Mouse (Mus musculus): ENCODE results near the gene Otof. TPM values are rescaled to one million over a fixed set of nuclear protein-coding genes. Genes with fewer than 3 reads are reported as not detected.

The Otof gene
- polyA plus RNA-seq (2016; fragmentation: Nextera tagmentation; extraction: Ambion mirVana), result 0.14 and 0.15 TPM in 2 replicates

DNA sequence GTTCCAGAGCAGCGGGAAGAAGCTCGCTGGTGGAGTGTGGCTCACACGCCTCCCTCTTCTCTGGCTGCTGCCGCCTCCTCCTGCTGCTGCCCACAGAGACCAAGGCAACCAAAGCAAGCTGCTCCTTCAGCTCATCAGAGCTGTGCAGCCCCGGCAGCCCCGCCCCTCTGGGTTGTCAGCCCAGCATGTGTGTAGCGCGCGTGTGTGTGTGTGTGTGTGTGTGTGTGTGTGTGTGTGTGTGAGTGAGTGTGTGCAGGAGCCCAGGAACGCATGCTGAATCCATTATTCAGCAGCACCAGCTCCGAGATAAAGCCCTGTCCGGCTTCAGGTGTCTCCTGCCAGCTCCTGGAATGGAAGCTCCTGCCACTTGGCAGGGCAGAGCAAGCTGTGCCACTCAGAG, at the start of gene Otof:
Gene Otof, minus strand, starts transcription at position 112 of the 400 bp plus-strand sequence.
- ATAC-seq (ENCODE audit: insufficient number of reproducible peaks, low FRiP score), result no peak
- peaks cover 87% of the 10 kb centered on the region for H3K27me3 ChIP-seq (replicated peaks)
- peaks cover 17% of the 10 kb centered on the region for H3K4me1 ChIP-seq (replicated peaks)
- no peak within 1 kb of the TSS for H3K9ac ChIP-seq
- H3K4me2 ChIP-seq, result peak within 1 kb of the TSS; percentile 4
- no peak within 1 kb of the TSS for H3K4me3 ChIP-seq
- H3K9me3 ChIP-seq (replicated peaks), result no peaks in the 10 kb centered on the region
- 19% methylated on average over 12 of the region's 12 CpGs for WGBS
- H3K36me3 ChIP-seq, result no peaks in the 10 kb centered on the region
- no peak within 1 kb of the TSS for H3K27ac ChIP-seq (ENCODE audit: poor library complexity, severe bottlenecking)

GRCm38 (mm10) chr5:30497299-30497698, 35.6 kb upstream of the Otof start:
- no peak overlapping the region for H3K27ac ChIP-seq (ENCODE audit: poor library complexity, severe bottlenecking)
- 65% methylated on average over 7 of the region's 7 CpGs for WGBS
- H3K36me3 ChIP-seq, result no peaks in the 10 kb centered on the region
- no peak overlapping the region for H3K4me3 ChIP-seq
- peaks cover 22% of the 10 kb centered on the region for H3K4me1 ChIP-seq (replicated peaks)
- H3K9ac ChIP-seq, result no peak overlapping the region
- H3K27me3 ChIP-seq (replicated peaks), result no peaks in the 10 kb centered on the region
- H3K9me3 ChIP-seq (replicated peaks), result no peaks in the 10 kb centered on the region
- H3K4me2 ChIP-seq, result no peak overlapping the region
- no peak for ATAC-seq (ENCODE audit: insufficient number of reproducible peaks, low FRiP score)

DNA sequence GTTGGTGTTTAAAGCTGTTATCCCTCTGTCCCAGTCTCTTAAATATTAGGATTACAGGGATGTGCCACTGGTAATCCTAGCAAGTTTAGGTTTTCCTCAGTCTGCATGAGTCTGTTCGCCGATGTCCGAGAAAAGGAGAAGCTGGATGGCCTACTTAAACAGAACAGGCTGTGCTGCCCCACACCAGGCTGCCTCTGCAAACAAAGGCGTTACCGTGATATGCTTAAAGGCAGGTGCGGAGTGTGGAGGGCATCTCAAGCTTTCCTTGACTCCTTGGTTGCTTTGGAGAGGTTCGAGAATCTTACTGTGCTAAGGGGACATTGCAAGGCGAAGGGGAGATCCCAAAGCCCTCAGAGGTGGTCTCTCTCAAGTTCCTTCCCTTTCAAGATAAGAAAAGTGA, 35.1 kb upstream of the Otof start:
- 79% methylated on average over 8 of the region's 8 CpGs for WGBS
- H3K27ac ChIP-seq (ENCODE audit: poor library complexity, severe bottlenecking), result no peak overlapping the region

DNA sequence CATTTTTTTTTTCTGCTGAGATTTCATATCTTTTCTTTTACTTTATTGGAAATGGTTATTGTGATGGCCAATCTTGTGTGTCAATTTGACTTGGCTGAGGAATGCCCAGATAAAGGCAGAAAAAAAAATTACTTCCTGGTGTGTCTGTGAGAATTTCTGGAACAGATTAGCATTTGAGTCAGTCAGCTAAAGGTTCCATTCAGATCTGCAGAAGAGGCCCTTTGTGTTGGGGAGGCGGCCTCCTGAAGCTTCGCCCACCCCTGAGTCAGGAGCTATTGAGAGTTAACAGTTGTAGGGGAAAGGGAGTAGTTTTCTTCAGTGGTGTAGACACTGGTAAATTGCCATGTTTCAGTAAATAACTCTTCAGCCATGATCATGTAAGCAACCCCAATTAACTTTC, 33.6 kb upstream of the Otof start:
- Histone ChIP-seq H3K9ac (no peak overlapping the region), H3K27me3 (replicated peaks) (no peaks in the 10 kb centered on the region), H3K4me3 (no peak overlapping the region), H3K4me1 (replicated peaks) (peaks cover 22% of the 10 kb centered on the region), H3K4me2 (no peak overlapping the region), H3K9me3 (replicated peaks) (no peaks in the 10 kb centered on the region), H3K36me3 (no peaks in the 10 kb centered on the region), H3K27ac (ENCODE audit: poor library complexity, severe bottlenecking) (no peak overlapping the region)
- no peak for ATAC-seq (ENCODE audit: insufficient number of reproducible peaks, low FRiP score)
- 64% methylated on average over 2 of the region's 2 CpGs for WGBS

More for the DNA sequence above, 35.1 kb upstream of the Otof start:
- Histone ChIP-seq H3K27me3 (replicated peaks) (no peaks in the 10 kb centered on the region), H3K4me1 (replicated peaks) (peaks cover 22% of the 10 kb centered on the region), H3K4me2 (no peak overlapping the region), H3K9me3 (replicated peaks) (no peaks in the 10 kb centered on the region), H3K9ac (no peak overlapping the region; the same call in 1 of the 2 replicates), H3K36me3 (no peaks in the 10 kb centered on the region), H3K4me3 (no peak overlapping the region)
- ATAC-seq (ENCODE audit: insufficient number of reproducible peaks, low FRiP score), result no peak

DNA sequence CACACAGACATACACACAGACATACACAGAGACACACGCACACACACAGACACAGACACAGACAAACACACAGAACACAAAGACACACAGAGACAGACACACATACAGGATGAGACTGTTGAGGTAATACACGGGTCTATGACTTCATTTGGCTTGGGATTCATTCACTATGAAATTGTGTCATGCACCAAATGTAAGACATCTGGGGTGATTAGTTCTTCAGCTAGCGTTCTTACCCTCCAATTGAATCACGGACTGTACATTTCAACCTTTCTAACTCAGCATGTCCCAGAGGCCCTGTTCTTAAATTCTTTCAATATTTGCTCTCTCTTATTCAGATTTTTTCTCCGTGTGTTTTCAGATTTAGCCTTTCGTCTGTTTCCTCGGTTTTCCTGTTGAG, 32.9 kb upstream of the Otof start:
- no peak overlapping the region for H3K27ac ChIP-seq (ENCODE audit: poor library complexity, severe bottlenecking)
- H3K27me3 ChIP-seq (replicated peaks), result no peaks in the 10 kb centered on the region
- 83% methylated on average over 7 of the region's 7 CpGs for WGBS
- H3K4me1 ChIP-seq (replicated peaks), result peaks cover 19% of the 10 kb centered on the region
- H3K4me3 ChIP-seq, result no peak overlapping the region
- no peaks in the 10 kb centered on the region for H3K36me3 ChIP-seq
- no peak overlapping the region for H3K4me2 ChIP-seq
- no peak overlapping the region for H3K9ac ChIP-seq
- H3K9me3 ChIP-seq (replicated peaks), result no peaks in the 10 kb centered on the region
- no peak for ATAC-seq (ENCODE audit: insufficient number of reproducible peaks, low FRiP score)

DNA sequence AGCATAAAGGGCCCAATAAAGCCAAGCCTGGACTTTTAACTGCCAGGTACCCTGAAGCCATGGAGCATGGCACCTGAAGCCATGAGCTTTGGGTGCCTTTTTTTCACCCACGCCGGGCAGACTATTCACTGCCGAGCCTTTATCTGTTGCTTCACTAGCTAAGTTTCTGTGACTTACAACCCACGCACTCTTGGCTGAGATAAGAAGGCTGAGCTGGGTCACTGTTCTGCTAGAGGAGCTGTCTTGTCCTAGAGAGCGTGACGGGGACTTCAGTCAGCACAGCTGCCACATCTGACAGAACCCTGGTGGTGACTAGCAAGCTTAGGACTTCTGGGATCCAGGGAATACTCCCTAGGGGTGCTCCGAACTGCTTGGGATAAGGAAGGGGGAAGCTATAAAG, 32.0 kb upstream of the Otof start:
- H3K9me3 ChIP-seq (replicated peaks), result no peaks in the 10 kb centered on the region
- no peak overlapping the region for H3K4me3 ChIP-seq
- H3K9ac ChIP-seq, result no peak overlapping the region
- H3K4me1 ChIP-seq (replicated peaks), result peaks cover 17% of the 10 kb centered on the region
- H3K4me2 ChIP-seq, result no peak overlapping the region
- no peaks in the 10 kb centered on the region for H3K36me3 ChIP-seq
- no peaks in the 10 kb centered on the region for H3K27me3 ChIP-seq (replicated peaks)
- 18% methylated on average over 7 of the region's 7 CpGs for WGBS
- no peak for ATAC-seq (ENCODE audit: insufficient number of reproducible peaks, low FRiP score)
- H3K27ac ChIP-seq (ENCODE audit: poor library complexity, severe bottlenecking), result no peak overlapping the region

- no peaks in the 10 kb centered on the region for H3K27me3 ChIP-seq (replicated peaks)
- peaks cover 12% of the 10 kb centered on the region for H3K4me1 ChIP-seq (replicated peaks)
- H3K36me3 ChIP-seq, result no peaks in the 10 kb centered on the region
- H3K27ac ChIP-seq (ENCODE audit: poor library complexity, severe bottlenecking), result no peak overlapping the region
- no peak overlapping the region for H3K4me2 ChIP-seq
- no peak for ATAC-seq (ENCODE audit: insufficient number of reproducible peaks, low FRiP score)
- 79% methylated on average over 5 of the region's 5 CpGs for WGBS
- no peak overlapping the region for H3K4me3 ChIP-seq
- H3K9ac ChIP-seq, result no peak overlapping the region
- H3K9me3 ChIP-seq (replicated peaks), result no peaks in the 10 kb centered on the region
These were observed 29.1 kb upstream of the Otof start for GRCm38 (mm10) chr5:30490845-30491244.

DNA sequence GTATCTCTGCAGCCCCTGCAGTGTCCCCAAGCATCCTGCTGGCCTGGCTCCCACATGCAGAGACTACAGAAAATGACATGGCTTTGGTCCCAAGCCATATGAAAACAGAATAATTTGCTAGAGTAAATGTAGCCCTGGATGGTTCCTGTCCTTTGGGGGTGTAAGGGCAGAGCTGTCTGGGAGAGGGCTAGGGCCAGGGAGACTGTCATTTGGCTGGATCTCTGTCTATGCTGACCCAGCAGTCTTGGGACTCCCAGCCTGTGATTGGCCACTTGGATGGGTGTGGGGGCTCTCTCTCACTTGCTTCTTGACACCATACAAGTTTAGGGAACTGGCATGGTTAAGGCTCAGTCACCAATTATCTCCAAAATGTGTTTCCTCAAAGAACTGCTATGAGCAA, 28.5 kb upstream of the Otof start:
- peaks cover 12% of the 10 kb centered on the region for H3K4me1 ChIP-seq (replicated peaks)
- H3K27me3 ChIP-seq (replicated peaks), result no peaks in the 10 kb centered on the region
- H3K4me2 ChIP-seq, result no peak overlapping the region
- no peak overlapping the region for H3K4me3 ChIP-seq
- H3K27ac ChIP-seq (ENCODE audit: poor library complexity, severe bottlenecking), result no peak overlapping the region
- no peaks in the 10 kb centered on the region for H3K36me3 ChIP-seq
- no peaks in the 10 kb centered on the region for H3K9me3 ChIP-seq (replicated peaks)
- no peak for ATAC-seq (ENCODE audit: insufficient number of reproducible peaks, low FRiP score)
- no peak overlapping the region for H3K9ac ChIP-seq

DNA sequence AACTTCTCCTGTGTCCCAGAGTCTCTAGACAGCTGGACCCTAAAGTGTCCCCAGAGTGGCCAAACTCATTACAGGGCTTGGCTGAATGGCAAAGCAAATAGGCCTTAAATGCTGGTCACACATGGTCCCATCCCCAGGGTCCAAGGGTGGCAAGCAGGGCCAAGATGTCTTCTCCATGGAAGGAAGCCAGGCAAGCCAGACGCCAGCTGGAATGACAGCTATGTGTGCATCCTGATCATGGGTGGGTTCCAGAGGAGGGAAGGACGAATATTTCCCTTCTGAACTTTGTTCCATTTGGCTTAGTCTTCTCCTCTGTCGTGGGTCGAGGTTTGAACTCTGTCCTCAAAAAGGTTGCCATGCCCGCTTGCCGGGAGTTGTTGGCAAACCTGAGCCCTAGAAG, 23.4 kb upstream of the Otof start:
- Histone ChIP-seq H3K27me3 (replicated peaks) (no peaks in the 10 kb centered on the region), H3K4me3 (no peak overlapping the region), H3K4me1 (replicated peaks) (no peaks in the 10 kb centered on the region), H3K4me2 (no peak overlapping the region), H3K9ac (no peak overlapping the region), H3K36me3 (no peaks in the 10 kb centered on the region), H3K27ac (ENCODE audit: poor library complexity, severe bottlenecking) (no peak overlapping the region), H3K9me3 (replicated peaks) (no peaks in the 10 kb centered on the region)
- WGBS, result 71% methylated on average over 6 of the region's 6 CpGs
- ATAC-seq (ENCODE audit: insufficient number of reproducible peaks, low FRiP score), result no peak

GRCm38 (mm10) chr5:30484591-30484990, 22.9 kb upstream of the Otof start:
- Histone ChIP-seq H3K27ac (ENCODE audit: poor library complexity, severe bottlenecking) (no peak overlapping the region), H3K9me3 (replicated peaks) (no peaks in the 10 kb centered on the region), H3K36me3 (no peaks in the 10 kb centered on the region), H3K9ac (no peak overlapping the region), H3K4me3 (no peak overlapping the region), H3K27me3 (replicated peaks) (no peaks in the 10 kb centered on the region), H3K4me1 (replicated peaks) (no peaks in the 10 kb centered on the region), H3K4me2 (no peak overlapping the region)
- ATAC-seq (ENCODE audit: insufficient number of reproducible peaks, low FRiP score), result no peak
- 69% methylated on average over 5 of the region's 5 CpGs for WGBS

- H3K4me2 ChIP-seq, result no peak overlapping the region
- no peaks in the 10 kb centered on the region for H3K36me3 ChIP-seq
- no peak for ATAC-seq (ENCODE audit: insufficient number of reproducible peaks, low FRiP score)
- no peak overlapping the region for H3K9ac ChIP-seq
- H3K27ac ChIP-seq (ENCODE audit: poor library complexity, severe bottlenecking), result no peak overlapping the region
- 71% methylated on average over 8 of the region's 8 CpGs for WGBS
- H3K27me3 ChIP-seq (replicated peaks), result no peaks in the 10 kb centered on the region
- no peak overlapping the region for H3K4me3 ChIP-seq
- H3K4me1 ChIP-seq (replicated peaks), result no peaks in the 10 kb centered on the region
- H3K9me3 ChIP-seq (replicated peaks), result 0 out of 2 replicates have a peak, but pooled peaks cover 3% of the 10 kb centered on the region
These were observed 21.8 kb upstream of the Otof start for GRCm38 (mm10) chr5:30483533-30483932.

GRCm38 (mm10) chr5:30482319-30482718, 20.6 kb upstream of the Otof start:
- H3K9ac ChIP-seq, result no peak overlapping the region
- H3K27me3 ChIP-seq (replicated peaks), result no peaks in the 10 kb centered on the region
- H3K4me2 ChIP-seq, result no peak overlapping the region
- 19% methylated on average over 5 of the region's 5 CpGs for WGBS
- H3K4me3 ChIP-seq, result no peak overlapping the region
- no peaks in the 10 kb centered on the region for H3K36me3 ChIP-seq
- ATAC-seq (ENCODE audit: insufficient number of reproducible peaks, low FRiP score), result peak; percentile 52; the same call in 1 of the 2 replicates
- 0 out of 2 replicates have a peak, but pooled peaks cover 5% of the 10 kb centered on the region for H3K9me3 ChIP-seq (replicated peaks)
- H3K27ac ChIP-seq (ENCODE audit: poor library complexity, severe bottlenecking), result no peak overlapping the region
- no peaks in the 10 kb centered on the region for H3K4me1 ChIP-seq (replicated peaks)
